Mouse (Mus musculus): Measurements from ENCODE around the gene Csf1.
A peak's percentile ranks its signal among the peaks of the same experiment; 100 is the strongest.
"Not testable (repeated sequence)": the region's sequence is repeated elsewhere in the genome, so short reads cannot be mapped to it uniquely, and the experiment has no call there.

Gene Csf1

DNA sequence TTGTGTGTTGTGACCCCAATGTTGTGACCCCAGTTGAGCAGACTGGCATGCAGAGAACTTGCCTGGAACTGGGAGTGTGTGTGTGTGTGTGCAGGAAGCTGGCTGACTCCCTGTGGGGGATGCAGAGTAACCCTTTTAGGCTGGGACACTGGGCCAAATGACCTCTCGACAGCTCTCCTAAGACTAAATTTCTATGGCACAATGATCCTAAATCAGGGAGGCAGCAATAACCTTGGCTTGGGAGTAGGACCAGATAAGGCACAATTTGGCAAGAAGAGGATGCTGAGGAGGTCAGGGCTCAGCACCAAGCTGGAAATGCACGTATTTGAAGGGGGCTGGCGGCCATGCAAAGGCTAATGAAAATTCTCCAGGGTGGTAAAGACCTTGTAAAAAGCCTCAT is 14.2 kb downstream of the Csf1 start:
- no peak for DNase-seq

GRCm38 (mm10) chr3:107743650-107744049 is 16.6 kb downstream of the Csf1 start:
- peak in 1 of 2 experiments; percentile 31 for DNase-seq

DNA sequence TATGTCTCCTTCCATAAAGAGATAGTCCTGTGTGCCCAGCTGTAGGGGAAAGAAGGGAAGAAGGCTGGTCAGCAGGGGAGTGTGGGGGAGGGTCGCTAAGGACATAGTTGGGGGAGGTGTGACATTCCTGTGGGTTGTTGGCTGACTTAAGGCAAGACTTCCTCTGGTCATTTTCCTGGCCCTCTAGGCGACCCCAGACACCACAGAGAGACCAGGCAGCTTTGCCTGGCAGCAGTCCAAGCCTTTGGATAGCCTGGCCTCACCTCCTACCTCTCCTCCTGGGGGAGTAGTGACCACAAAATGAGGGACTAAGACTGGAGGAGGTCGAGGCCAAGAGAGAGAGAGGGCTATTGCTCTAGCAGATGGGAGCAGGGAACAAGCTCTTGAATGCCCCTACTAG is 17.2 kb downstream of the Csf1 start:
- DNase-seq = peak; percentile 56 to 71

- DNase-seq = no peak
Observed at GRCm38 (mm10) chr3:107742071-107742710, 18.1 kb downstream of the Csf1 start.

DNA sequence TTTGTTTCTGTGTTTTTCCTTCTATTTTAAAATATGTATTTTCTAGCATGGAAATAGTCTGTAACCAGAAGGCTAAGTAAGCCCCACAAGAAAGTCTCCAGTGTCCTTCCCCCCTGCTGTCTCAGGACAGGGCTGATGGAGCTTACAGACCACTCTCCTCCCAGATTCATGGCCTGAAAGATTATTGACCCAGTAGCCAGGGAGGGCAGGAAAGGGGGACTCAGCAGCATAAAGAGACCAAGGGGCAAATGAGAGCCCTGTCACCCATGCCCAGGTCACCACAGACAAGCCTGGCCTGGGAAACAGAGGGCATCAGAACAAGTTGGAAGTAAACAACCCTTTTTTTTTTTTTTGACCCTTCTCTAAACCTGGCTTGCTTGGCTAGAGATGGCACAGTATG is 18.9 kb downstream of the Csf1 start:
- DNase-seq = no peak

- DNase-seq = peak; percentile 93 to 95
Observed at GRCm38 (mm10) chr3:107740578-107741207, 19.6 kb downstream of the Csf1 start.

DNA sequence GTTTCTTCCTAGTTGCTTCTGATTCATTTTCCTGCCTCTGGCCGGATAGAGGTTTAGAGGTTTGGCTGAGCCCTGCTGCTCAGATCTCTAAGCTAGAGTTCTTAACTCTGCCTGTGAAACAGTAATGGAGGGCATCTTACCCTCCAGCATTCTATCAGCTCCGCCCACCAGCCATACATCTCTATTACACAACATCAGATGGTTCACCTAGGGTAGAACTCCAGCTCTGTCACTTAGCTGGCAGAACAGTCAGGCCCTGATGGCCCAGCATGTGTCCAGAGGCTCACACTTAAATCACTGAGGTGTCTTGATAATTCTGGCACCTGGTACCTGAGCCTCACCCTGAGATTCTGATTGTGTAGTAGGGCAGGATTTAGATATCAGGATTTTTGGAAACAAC is 20.3 kb downstream of the Csf1 start:
- DNase-seq = no peak

GRCm38 (mm10) chr3:107739456-107739855 is 20.8 kb downstream of the Csf1 start:
- DNase-seq = no peak

DNA sequence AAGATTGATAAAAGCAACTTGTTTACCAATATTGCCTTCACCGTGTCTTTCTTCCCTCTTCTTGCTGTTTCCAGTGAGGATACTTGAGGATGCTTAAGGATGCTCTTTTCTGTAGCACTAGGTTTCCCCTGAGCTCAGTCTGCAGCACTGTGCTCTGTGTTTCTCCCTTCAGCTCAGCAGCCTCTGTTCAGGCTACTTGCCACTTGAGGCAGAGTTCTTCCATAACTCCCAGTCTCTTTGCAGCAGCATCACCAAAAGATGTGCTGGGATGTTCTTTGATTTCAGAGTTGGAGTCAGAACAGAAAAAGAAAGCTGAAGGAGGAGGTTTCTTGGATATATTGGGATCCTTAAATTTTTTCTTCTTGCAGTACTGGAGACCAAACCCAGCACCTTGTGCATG is 21.6 kb downstream of the Csf1 start:
- DNase-seq = no peak

DNA sequence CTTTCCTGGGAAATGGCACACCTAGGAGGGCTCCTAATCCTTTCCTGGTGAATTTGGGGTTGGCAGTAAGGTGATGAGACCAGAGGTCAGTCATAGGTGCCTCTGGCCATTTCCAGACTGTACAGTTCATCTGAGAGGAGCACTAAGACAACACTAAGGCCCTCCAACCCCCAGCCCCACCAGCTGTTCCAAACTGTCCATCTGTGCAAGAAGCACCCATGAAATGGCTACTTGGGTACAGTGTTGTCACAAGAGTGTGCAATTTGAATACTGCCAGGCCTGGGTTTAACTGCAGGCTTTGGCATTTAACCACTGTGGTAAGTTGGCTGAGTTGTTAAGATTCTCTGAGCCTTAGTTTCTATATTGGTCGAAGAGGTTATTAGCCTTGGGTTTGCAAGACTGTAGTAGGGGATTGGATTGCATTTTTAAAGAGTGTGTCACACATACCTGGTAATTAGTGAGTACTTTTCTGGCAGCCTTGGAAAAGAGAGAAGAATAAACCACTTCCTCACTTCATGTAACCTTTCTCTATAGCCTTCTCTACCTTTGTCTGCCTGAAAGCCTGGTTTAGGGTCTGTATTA is 22.6 kb downstream of the Csf1 start:
- no peak for DNase-seq

- not testable (repeated sequence) for DNase-seq
Observed at GRCm38 (mm10) chr3:107735620-107736019, 24.6 kb downstream of the Csf1 start.

DNA sequence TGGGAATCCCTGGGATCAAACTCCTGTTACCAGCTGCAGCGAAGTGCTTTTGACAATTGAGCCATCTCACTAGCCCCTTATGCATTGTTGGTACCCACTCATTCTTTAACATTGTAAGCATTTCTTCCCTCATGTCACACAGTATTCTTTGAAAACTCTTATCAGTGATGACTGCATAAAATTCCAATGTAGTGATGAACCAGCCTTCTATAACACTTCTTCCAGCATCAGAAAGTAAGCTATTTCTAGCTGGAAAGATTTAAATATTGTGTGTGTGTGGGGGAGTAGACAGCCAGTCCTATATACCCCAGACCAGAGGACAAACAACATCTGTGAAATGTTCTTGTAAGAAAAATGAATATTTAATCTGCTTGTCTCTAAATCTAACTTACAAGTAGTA is 26.9 kb downstream of the Csf1 start:
- no peak for DNase-seq

DNA sequence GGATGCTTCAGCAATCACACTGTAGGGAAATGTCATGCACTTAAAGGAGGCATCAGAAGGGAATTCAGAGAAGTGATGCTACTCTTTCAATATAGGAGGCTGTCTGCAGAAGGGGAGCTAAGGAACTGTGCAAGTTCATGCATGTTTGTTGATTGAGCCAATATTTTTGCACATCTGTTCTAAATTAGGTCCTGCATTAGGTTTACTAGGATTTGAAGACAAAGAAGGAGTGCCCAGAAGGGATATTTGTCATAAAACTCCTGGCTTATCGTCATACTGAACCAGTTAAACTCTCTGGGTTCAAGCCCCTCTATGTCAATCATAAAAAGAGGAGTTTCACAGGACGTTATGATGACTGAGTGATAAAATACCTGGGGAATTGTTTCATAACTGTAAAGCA is 30.0 kb downstream of the Csf1 start:
- no peak for DNase-seq

DNA sequence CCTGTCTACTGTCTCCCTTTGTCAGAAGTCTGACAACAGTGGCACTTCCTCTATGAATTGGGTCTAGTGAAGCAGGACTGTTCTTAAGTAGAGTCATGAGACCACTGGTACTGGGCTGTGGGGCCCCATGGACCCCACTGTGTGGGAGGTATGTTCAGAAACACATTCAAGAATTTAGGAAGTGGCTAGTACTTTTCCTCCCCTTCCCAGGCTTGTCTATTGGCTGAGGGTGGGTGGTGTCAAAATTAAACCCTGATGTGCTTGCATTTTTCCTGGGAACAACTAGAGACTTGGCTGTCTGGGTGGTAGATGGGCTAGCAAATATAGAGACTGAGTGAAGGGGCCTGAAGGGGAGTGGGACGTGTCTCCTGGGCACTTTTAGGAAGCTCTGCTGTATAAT is 31.8 kb downstream of the Csf1 start:
- no peak for DNase-seq

GRCm38 (mm10) chr3:107715971-107716370 is 44.3 kb downstream of the Csf1 start:
- no peak for DNase-seq

DNA sequence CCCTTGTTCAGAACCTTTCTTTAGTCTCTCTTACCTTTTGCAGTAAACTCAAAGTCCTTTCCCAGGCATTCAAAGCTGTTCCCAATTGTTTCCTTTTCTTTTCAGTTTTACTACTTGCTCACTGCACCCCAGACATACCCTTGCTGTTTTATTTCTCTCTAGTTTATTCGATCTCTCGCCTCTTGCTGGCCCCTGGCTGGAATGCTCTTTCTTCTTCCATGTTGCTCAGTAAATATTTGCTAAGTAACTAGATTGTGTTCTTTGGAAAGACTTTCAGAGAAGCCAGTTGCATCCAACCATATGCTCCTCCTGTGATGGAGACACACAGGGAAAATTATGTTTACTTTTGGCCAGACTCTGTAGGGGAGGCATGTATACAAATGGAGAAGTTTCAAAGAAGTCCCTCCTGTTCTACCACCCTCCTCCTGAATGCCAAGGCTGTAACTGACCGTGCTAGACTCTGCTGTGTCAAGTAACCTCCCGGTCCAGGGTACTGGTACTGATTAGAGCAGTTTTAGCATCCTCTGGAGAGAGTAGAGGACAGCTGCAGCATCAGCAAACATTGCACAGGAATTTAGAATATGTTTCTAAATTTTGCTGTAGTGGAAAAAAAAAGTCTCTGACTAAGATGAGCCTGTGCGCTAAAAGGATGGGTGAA is 45.9 kb downstream of the Csf1 start:
- no peak for DNase-seq

GRCm38 (mm10) chr3:107712081-107712480 is 48.2 kb downstream of the Csf1 start:
- DNase-seq = no peak

GRCm38 (mm10) chr3:107709156-107709555 is 51.1 kb downstream of the Csf1 start:
- no peak for DNase-seq

GRCm38 (mm10) chr3:107707239-107707638 is 53.0 kb downstream of the Csf1 start:
- DNase-seq = no peak

DNA sequence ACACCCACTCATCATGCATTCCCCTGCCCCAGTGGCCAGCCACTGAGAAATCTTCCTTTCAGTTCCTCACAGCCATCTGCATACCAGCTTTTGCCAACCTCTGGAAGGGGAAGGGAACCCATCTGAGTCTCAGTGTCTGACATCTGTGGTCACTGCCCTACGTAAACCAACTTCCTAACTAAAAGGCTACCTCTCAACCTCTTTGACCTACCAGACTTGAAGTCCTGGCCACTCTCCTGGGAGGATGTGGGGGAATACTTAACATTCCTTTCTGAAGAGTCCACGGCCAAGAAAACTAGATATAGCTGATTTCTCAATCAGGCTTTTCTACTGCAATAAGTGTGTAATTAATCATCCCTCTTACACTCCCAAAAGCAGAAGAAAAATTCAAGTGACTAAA is 54.1 kb downstream of the Csf1 start:
- DNase-seq = no peak

DNA sequence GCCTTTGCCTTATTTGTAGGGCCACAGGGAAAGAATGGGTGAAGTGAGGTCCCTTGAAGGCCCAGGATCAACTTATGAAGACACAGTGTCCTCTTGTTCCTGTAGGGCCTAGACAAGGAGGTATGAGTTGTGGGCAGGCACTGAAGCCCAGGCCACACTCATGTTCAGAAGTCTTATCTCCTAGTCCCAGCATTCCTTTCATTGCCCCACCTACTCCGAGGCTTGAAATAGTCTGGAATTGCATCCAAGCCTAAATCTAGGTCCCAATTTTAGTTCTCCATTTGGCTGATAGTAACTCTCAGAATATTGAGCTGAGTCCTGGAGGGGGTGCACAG is 55.9 kb downstream of the Csf1 start:
- DNase-seq = no peak

- DNase-seq = no peak
Observed at GRCm38 (mm10) chr3:107703675-107704370, 56.4 kb downstream of the Csf1 start.

GRCm38 (mm10) chr3:107701767-107702394 is 58.4 kb downstream of the Csf1 start:
- no peak for DNase-seq

All from kidney, postnatal 4 days (tissue).